Mouse (Mus musculus): ENCODE results near the gene Dapk1. TPM values are rescaled to one million over a fixed set of nuclear protein-coding genes. Genes with fewer than 3 reads are reported as not detected.

Gene Dapk1
- polyA plus RNA-seq, 1 experiment from 2014 or later = 33.2 TPM

DNA sequence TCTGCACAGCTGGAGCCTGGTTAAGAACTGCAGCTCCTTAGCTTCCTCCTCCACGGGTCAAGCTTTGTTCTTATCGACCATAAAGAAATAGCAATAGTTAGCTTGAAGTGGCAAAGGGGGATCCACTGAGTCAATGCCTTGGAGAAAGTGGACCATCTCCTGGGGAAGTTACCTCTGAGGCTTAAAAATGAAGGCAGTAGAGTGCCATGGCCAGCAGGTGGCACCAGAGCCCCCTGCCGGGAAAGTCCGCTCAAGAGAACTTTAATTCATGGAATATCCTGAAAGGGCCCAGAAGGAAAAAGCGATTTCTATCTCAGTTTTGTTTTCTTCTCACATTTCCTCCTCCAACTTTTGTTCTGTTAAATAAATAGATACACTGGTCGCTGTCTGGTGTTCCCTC, 157.4 kb downstream of the Dapk1 start:
- H3K4me3 ChIP-seq (ENCODE audit: low read length) = no peak overlapping the region
- no peaks in the 10 kb centered on the region for H3K4me1 ChIP-seq (ENCODE audit: control insufficient read depth, insufficient read depth, low read depth, low read length)
- no peaks in the 10 kb centered on the region for H3K9me3 ChIP-seq (ENCODE audit: control insufficient read depth, low read length)
- ATAC-seq = no peak
- no peak overlapping the region for H3K4me2 ChIP-seq (ENCODE audit: low read length)
- no peak overlapping the region for H3K9ac ChIP-seq (ENCODE audit: low read depth, low read length)
- H3K27ac ChIP-seq (ENCODE audit: low read depth, low read length) = no peak overlapping the region
- 44% methylated on average over 6 of the region's 6 CpGs for WGBS
- H3K36me3 ChIP-seq (ENCODE audit: control insufficient read depth, insufficient read depth, low read length) = peaks cover 34% of the 10 kb centered on the region
- H3K27me3 ChIP-seq (replicated peaks; ENCODE audit: control insufficient read depth, insufficient read depth, low read length) = no peaks in the 10 kb centered on the region

DNA sequence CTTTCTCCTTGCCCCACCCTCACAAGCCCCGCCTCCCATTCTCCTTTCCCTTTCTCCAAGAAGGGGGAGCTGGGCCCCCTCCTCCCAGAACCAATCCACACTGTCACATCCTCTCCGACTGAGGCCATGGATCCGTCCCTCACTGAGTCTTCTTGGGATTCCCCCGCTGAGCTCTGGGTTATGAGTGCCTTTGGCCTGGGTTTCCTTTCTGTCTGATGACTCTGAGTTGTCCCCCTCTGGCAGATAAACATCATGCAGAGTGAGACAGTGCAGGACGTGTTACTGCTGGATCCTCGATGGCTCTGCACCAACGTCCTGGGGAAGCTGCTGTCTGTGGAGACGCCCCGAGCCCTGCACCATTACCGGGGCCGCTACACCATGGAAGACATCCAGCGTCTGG, 158.6 kb downstream of the Dapk1 start:
- Histone ChIP-seq H3K4me2 (ENCODE audit: low read length) (no peak overlapping the region), H3K4me1 (ENCODE audit: control insufficient read depth, insufficient read depth, low read depth, low read length) (no peaks in the 10 kb centered on the region), H3K4me3 (ENCODE audit: low read length) (no peak overlapping the region), H3K9ac (ENCODE audit: low read depth, low read length) (no peak overlapping the region), H3K9me3 (ENCODE audit: control insufficient read depth, low read length) (no peaks in the 10 kb centered on the region), H3K36me3 (ENCODE audit: control insufficient read depth, insufficient read depth, low read length) (peaks cover 34% of the 10 kb centered on the region), H3K27me3 (replicated peaks; ENCODE audit: control insufficient read depth, insufficient read depth, low read length) (no peaks in the 10 kb centered on the region), H3K27ac (ENCODE audit: low read depth, low read length) (no peak overlapping the region)
- ATAC-seq = peak; percentile 16; the same call in 1 of the 2 replicates
- WGBS = 91% methylated on average over 12 of the region's 12 CpGs

DNA sequence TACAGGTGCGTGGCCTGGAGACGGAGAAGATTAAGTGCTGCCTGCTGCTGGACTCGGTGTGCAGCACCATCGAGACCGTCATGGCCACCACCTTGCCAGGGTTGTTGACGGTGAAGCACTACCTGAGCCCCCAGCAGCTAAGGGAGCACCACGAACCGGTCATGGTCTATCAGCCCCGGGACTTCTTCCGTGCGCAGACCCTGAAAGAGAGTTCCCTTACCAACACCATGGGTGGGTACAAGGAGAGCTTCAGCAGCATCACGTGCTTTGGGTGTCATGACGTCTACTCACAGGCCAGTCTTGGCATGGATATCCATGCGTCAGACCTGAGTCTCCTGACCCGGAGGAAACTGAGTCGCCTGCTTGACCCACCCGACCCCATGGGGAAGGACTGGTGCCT, 159.4 kb downstream of the Dapk1 start:
- no peak overlapping the region for H3K27ac ChIP-seq (ENCODE audit: low read depth, low read length)
- no peak overlapping the region for H3K4me3 ChIP-seq (ENCODE audit: low read length)
- ATAC-seq = 0 out of 2 replicates have a peak, but pooled peaks have one; percentile 1
- no peak overlapping the region for H3K4me2 ChIP-seq (ENCODE audit: low read length)
- H3K9ac ChIP-seq (ENCODE audit: low read depth, low read length) = no peak overlapping the region
- peaks cover 32% of the 10 kb centered on the region for H3K36me3 ChIP-seq (ENCODE audit: control insufficient read depth, insufficient read depth, low read length)
- no peaks in the 10 kb centered on the region for H3K27me3 ChIP-seq (replicated peaks; ENCODE audit: control insufficient read depth, insufficient read depth, low read length)
- no peaks in the 10 kb centered on the region for H3K4me1 ChIP-seq (ENCODE audit: control insufficient read depth, insufficient read depth, low read depth, low read length)
- 96% methylated on average over 17 of the region's 17 CpGs for WGBS
- no peaks in the 10 kb centered on the region for H3K9me3 ChIP-seq (ENCODE audit: control insufficient read depth, low read length)

DNA sequence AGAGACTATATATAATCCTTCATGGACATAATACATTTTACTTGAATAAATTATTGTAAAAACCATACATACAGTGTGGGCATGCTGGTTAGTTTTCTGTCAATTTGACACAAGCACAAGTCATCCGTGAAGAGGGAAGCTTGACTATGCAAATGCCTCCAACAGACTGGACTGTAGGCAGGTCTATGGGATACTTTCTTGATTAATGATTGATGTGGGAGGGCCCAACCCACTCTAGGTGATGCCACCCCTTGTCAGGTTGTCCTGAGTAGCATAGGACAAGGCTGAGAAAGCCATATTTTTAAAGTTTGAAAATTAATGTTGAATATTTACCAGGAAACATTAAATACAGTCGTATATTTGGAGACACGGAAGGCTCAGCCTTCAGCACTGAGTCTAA, 178.8 kb downstream of the Dapk1 start:
- 81% methylated on average over 3 of the region's 3 CpGs for WGBS
- Histone ChIP-seq H3K9ac (ENCODE audit: low read depth, low read length) (no peak overlapping the region), H3K36me3 (ENCODE audit: control insufficient read depth, insufficient read depth, low read length) (no peaks in the 10 kb centered on the region), H3K27ac (ENCODE audit: low read depth, low read length) (no peak overlapping the region), H3K4me2 (ENCODE audit: low read length) (no peak overlapping the region), H3K4me3 (ENCODE audit: low read length) (no peak overlapping the region), H3K4me1 (ENCODE audit: control insufficient read depth, insufficient read depth, low read depth, low read length) (no peaks in the 10 kb centered on the region), H3K27me3 (replicated peaks; ENCODE audit: control insufficient read depth, insufficient read depth, low read length) (no peaks in the 10 kb centered on the region), H3K9me3 (ENCODE audit: control insufficient read depth, low read length) (no peaks in the 10 kb centered on the region)
- ATAC-seq = no peak

DNA sequence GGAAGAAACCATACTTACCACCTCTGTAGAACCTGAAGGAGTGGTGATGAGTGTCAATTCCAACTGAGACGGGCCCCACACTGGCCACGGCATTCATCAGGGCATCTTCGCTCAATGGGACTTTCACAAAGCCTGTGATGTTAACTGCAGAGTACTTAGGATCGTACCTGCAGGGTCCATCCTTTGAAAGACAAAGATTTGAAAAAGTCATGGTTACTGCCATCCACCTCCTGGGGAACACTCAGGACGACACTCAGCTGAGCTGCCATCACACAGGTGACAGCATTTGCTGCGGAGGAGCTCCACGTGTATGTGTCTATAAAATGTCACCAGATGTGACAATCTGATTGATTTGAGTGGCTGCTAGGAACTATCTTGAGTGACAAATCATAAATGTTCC, 181.6 kb downstream of the Dapk1 start:
- no peaks in the 10 kb centered on the region for H3K4me1 ChIP-seq (ENCODE audit: control insufficient read depth, insufficient read depth, low read depth, low read length)
- no peak overlapping the region for H3K4me2 ChIP-seq (ENCODE audit: low read length)
- 84% methylated on average over 7 of the region's 7 CpGs for WGBS
- H3K9me3 ChIP-seq (ENCODE audit: control insufficient read depth, low read length) = no peaks in the 10 kb centered on the region
- no peaks in the 10 kb centered on the region for H3K36me3 ChIP-seq (ENCODE audit: control insufficient read depth, insufficient read depth, low read length)
- H3K9ac ChIP-seq (ENCODE audit: low read depth, low read length) = no peak overlapping the region
- H3K27me3 ChIP-seq (replicated peaks; ENCODE audit: control insufficient read depth, insufficient read depth, low read length) = no peaks in the 10 kb centered on the region
- ATAC-seq = no peak
- no peak overlapping the region for H3K4me3 ChIP-seq (ENCODE audit: low read length)
- H3K27ac ChIP-seq (ENCODE audit: low read depth, low read length) = no peak overlapping the region

DNA sequence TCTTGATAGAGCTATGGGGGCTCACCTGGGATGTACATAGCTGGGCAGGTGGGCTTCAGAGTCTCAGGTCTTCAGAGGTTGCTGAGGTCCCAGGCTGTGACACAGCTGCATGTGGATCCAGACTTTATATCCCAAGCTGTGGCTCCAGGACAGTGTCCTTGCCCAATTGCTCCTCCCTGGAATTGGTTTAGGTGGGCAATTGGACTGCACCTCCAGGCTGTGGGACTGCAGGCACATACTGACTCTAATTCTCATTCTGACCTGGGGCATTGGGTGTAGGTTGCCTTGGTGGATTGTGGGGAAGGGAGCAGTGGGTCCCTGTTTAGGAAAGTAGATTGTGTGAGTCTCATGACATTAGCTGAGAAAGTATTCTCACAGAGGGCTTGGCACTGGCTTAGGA, 184.5 kb downstream of the Dapk1 start, which contains the start of gene BC051665:
Gene BC051665, minus strand, starts transcription at position 101 of the 400 bp plus-strand sequence.
- ATAC-seq = no peak
- Histone ChIP-seq H3K27me3 (replicated peaks; ENCODE audit: control insufficient read depth, insufficient read depth, low read length) (no peaks in the 10 kb centered on the region), H3K9me3 (ENCODE audit: control insufficient read depth, low read length) (no peaks in the 10 kb centered on the region), H3K4me2 (ENCODE audit: low read length) (no peak within 1 kb of the TSS), H3K4me3 (ENCODE audit: low read length) (no peak within 1 kb of the TSS), H3K27ac (ENCODE audit: low read depth, low read length) (no peak within 1 kb of the TSS), H3K9ac (ENCODE audit: low read depth, low read length) (no peak within 1 kb of the TSS), H3K4me1 (ENCODE audit: control insufficient read depth, insufficient read depth, low read depth, low read length) (no peaks in the 10 kb centered on the region), H3K36me3 (ENCODE audit: control insufficient read depth, insufficient read depth, low read length) (no peaks in the 10 kb centered on the region)

DNA sequence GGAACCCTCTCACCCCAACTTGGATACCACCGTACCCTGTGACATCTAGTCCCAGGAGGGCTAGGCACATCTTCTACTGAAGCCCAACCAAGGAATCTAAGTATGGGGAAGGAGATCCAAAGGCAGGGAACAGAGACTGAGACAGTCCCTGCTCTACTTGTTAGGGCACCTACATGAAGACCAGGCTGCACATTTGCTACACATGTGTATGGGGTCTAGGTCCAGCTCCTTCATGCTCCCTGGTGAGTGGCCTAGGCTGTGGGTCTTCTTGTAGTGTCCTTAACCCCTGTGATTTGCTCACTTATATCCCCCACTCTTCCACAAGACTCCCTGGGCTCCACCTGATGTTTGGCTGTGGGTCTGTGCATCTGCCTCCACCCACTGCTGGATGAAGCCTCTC, 187.7 kb downstream of the Dapk1 start:
- WGBS = 89% methylated on average over 1 of the region's 1 CpGs
- ATAC-seq = no peak
- H3K9me3 ChIP-seq (ENCODE audit: control insufficient read depth, low read length) = no peaks in the 10 kb centered on the region

DNA sequence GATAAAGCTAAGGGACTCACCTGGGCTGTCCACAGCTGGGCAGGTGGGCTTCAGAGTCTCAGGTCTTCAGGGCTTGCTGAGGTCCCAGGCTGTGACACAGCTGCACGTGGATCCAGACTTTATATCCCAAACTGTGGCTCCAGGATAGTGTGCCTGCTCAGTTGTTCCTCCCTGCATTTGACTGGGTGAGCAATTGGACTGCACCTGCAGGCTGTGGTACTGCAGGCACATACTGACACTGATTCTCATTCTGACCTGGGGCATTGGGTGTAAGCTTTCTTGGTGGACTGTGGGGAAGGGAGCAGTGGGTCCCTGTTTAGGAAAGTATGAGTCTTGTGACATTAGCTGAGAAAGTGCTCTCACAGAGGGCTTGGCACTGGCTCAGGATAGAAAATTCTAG, 201.0 kb downstream of the Dapk1 start, which contains the start of gene Ctsll3:
Gene Ctsll3, minus strand, starts transcription at position 101 of the 400 bp plus-strand sequence.
- no peaks in the 10 kb centered on the region for H3K36me3 ChIP-seq (ENCODE audit: control insufficient read depth, insufficient read depth, low read length)
- H3K27me3 ChIP-seq (replicated peaks; ENCODE audit: control insufficient read depth, insufficient read depth, low read length) = no peaks in the 10 kb centered on the region
- no peak within 1 kb of the TSS for H3K27ac ChIP-seq (ENCODE audit: low read depth, low read length)
- H3K9ac ChIP-seq (ENCODE audit: low read depth, low read length) = no peak within 1 kb of the TSS
- no peaks in the 10 kb centered on the region for H3K4me1 ChIP-seq (ENCODE audit: control insufficient read depth, insufficient read depth, low read depth, low read length)
- H3K4me2 ChIP-seq (ENCODE audit: low read length) = no peak within 1 kb of the TSS
- H3K9me3 ChIP-seq (ENCODE audit: control insufficient read depth, low read length) = no peaks in the 10 kb centered on the region
- H3K4me3 ChIP-seq (ENCODE audit: low read length) = no peak within 1 kb of the TSS
- ATAC-seq = no peak
- 76% methylated on average over 1 of the region's 1 CpGs for WGBS

More for the DNA sequence above, 187.7 kb downstream of the Dapk1 start:
- no peak overlapping the region for H3K27ac ChIP-seq (ENCODE audit: low read depth, low read length)
- H3K4me3 ChIP-seq (ENCODE audit: low read length) = no peak overlapping the region
- H3K9ac ChIP-seq (ENCODE audit: low read depth, low read length) = no peak overlapping the region
- H3K4me2 ChIP-seq (ENCODE audit: low read length) = no peak overlapping the region
- H3K27me3 ChIP-seq (replicated peaks; ENCODE audit: control insufficient read depth, insufficient read depth, low read length) = no peaks in the 10 kb centered on the region
- no peaks in the 10 kb centered on the region for H3K36me3 ChIP-seq (ENCODE audit: control insufficient read depth, insufficient read depth, low read length)
- H3K4me1 ChIP-seq (ENCODE audit: control insufficient read depth, insufficient read depth, low read depth, low read length) = no peaks in the 10 kb centered on the region

DNA sequence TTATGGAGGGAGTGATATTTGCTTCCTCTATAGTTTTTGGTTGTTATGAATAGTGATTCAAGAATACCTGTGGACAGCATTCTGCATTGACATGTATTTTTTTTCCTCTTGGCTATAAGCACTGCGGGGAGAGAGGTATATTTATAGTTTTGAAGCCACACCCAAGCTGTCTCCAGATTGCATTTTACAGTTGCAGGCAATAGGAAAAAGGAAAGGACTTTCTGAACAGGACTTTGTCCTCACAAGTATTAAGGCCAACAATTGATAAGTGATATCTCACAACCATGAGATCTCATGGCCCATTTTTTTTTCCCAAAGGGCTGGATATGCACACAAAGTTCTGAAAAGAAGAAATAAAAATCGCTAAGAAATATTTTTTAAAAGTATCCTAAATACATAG, 207.9 kb downstream of the Dapk1 start:
- ATAC-seq = no peak
- H3K4me2 ChIP-seq (ENCODE audit: low read length) = no peak overlapping the region
- no peaks in the 10 kb centered on the region for H3K9me3 ChIP-seq (ENCODE audit: control insufficient read depth, low read length)
- H3K27ac ChIP-seq (ENCODE audit: low read depth, low read length) = no peak overlapping the region
- WGBS = 86% methylated on average over 2 of the region's 2 CpGs
- H3K4me1 ChIP-seq (ENCODE audit: control insufficient read depth, insufficient read depth, low read depth, low read length) = no peaks in the 10 kb centered on the region
- H3K4me3 ChIP-seq (ENCODE audit: low read length) = no peak overlapping the region
- no peak overlapping the region for H3K9ac ChIP-seq (ENCODE audit: low read depth, low read length)
- no peaks in the 10 kb centered on the region for H3K27me3 ChIP-seq (replicated peaks; ENCODE audit: control insufficient read depth, insufficient read depth, low read length)
- H3K36me3 ChIP-seq (ENCODE audit: control insufficient read depth, insufficient read depth, low read length) = no peaks in the 10 kb centered on the region

DNA sequence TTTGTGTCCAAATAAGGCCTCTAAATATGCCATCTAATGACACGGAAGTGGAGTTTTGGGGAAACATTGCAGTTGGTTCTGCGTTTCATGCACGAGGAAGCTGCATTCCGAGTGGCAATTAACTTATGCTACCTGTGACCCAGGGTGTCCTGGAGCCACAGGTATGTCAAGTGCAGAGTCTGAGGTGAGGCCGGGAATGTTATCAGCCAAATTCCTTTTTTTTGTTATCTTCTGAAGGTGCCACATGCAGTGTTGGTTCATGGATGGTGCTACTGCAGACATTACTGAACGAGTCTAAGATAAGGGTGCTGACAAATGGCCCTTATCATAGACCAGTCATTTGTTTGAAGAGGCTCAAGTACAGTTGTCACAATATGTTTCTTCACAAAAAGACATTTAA, 211.0 kb downstream of the Dapk1 start:
- Histone ChIP-seq H3K4me2 (ENCODE audit: low read length) (no peak overlapping the region), H3K9me3 (ENCODE audit: control insufficient read depth, low read length) (no peaks in the 10 kb centered on the region), H3K27me3 (replicated peaks; ENCODE audit: control insufficient read depth, insufficient read depth, low read length) (no peaks in the 10 kb centered on the region), H3K27ac (ENCODE audit: low read depth, low read length) (no peak overlapping the region), H3K9ac (ENCODE audit: low read depth, low read length) (no peak overlapping the region), H3K36me3 (ENCODE audit: control insufficient read depth, insufficient read depth, low read length) (no peaks in the 10 kb centered on the region), H3K4me3 (ENCODE audit: low read length) (no peak overlapping the region), H3K4me1 (ENCODE audit: control insufficient read depth, insufficient read depth, low read depth, low read length) (no peaks in the 10 kb centered on the region)
- ATAC-seq = no peak
- 93% methylated on average over 6 of the region's 6 CpGs for WGBS
